Mouse (Mus musculus) WW6 (cell line): ENCODE data around the gene Eda.
"Not testable (repeated sequence)": the region's sequence is repeated elsewhere in the genome, so short reads cannot be mapped to it uniquely, and the experiment has no call there.

Experiments used
- DNase-seq: peaks from one replicate; pipeline ENCODE4 v3.0.0-alpha.2; 2013; ENCODE audit warnings: low read depth, low spot score

Eda gene

DNA sequence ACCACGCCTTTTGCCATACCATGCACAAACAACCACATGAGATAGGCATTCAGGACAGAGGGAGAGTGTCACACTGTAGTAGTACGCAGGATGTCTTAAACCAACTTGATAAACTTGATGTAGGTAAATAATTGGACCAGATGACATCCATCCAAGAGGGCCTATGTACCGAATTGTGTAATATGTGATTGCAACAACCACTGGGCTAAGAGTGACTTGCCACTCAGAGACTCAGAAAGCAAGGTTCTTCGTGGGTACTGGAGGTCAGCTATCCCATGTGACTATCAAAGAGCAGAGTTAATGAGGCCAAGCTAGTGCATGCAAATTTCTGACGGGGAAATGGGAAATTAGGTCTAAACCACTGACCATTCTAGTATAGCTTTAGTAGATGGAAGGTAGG, 426.3 kb downstream of the Eda start:
- DNase-seq = no peak

DNA sequence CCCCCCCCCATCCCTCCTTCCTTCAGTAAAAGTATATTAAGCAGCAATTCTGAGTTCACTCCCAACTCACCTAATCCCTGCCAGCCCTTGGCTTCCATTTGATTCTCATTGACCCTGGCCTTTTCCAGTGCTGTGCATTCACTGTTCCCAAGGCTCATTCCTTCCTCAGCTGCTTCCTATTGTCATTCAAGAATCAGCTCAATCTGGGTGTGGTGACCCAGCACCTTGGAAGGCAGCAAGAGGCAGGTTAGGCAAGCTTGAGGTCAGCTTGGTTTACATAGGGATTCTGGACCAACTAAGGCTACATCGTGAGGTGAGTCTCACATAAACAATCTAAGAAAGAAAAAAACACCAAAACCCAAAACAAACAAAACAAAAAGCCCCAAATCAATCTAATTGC, 433.8 kb downstream of the Eda start:
- no peak for DNase-seq

DNA sequence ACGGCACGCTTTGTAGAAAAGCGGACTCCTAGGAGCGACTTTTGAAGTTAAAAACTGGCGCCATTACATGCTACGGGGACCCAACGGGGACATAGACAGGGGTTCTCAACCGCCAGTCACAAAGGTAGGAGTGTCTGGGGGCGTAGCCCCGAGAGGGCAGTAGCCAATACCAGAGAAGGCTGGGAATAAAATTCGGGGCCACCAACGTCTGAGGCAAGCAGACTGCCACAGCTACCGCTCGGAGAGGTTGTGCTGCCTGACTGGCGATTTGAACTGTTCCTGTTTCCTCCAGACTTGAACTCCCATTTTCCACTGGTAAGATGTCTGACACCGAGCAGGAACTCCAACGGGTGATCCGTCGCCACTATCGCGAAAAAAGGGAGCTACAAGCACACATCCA, 453.3 kb downstream of the Eda start, which contains the start of gene Otud6a:
TSS of gene Otud6a (plus strand) at position 321 of the 400 bp plus-strand sequence.
- no peak for DNase-seq

DNA sequence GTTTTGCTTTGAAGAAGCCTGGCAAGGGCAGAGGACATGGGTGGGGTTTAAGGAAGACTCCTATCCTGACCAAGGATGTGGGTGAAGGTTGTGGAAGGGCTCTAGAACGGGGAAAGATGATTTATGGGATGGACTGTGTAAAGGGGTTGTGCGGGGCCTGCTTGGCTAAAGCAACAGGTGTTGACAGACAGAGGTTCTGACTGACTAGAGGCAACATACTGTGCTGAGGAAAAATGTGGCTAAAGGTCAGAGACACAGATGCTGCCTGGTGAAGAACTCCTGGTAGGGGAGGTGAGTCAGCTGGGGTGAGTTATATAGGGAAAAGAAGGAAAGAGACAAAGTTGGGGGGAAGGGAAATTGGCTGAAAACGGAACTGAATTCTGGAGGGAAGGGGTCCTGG, 456.9 kb downstream of the Eda start:
- DNase-seq = no peak

DNA sequence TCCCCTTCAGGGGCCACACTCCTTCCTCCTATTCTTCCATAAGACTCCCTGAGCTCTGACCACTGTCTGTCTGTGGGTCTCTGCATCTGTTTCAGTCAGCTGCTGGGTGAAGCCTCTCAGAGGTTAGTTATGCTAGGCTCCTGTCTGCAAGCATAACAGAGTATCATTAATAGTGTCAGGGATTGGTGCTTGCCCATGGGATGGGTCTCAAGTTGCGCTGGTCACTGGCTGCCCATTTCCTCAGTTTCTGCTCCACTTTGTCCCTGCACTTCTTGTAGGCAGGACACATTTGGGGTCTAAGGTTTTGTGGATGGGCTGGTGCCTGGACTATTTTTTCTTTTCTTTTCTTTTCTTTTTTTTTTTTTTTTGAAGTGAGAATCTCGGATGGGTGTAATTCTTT, 467.2 kb downstream of the Eda start, which contains the start of gene Awat2:
TSS of gene Awat2 (minus strand) at position 101 of the 400 bp plus-strand sequence.
- DNase-seq = not testable (repeated sequence)

DNA sequence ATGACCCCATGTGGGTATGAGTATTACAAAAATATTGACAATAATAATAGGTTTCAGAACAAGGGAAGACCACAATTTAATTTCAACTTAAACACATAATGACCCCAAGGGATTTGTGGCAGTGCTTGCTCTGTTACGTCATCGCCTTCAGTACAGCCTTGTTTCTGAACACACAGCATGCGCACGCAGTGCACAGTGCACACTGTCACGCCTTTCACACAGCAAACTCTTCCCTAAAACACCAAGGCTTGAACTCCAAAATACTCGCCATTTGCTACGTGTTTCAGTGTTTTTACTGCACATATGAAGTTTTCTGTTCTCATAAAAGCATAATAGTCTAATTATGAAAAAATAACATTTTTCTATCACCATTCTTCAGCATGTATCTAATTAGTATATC, 468.1 kb downstream of the Eda start:
- no peak for DNase-seq
